Mouse (Mus musculus): ENCODE data around the gene Wwox. TPM values are rescaled to one million over a fixed set of nuclear protein-coding genes. Genes with fewer than 3 reads are reported as not detected.

The Wwox gene
- polyA plus RNA-seq, 1 experiment from 2014 or later, result 13.8 TPM

DNA sequence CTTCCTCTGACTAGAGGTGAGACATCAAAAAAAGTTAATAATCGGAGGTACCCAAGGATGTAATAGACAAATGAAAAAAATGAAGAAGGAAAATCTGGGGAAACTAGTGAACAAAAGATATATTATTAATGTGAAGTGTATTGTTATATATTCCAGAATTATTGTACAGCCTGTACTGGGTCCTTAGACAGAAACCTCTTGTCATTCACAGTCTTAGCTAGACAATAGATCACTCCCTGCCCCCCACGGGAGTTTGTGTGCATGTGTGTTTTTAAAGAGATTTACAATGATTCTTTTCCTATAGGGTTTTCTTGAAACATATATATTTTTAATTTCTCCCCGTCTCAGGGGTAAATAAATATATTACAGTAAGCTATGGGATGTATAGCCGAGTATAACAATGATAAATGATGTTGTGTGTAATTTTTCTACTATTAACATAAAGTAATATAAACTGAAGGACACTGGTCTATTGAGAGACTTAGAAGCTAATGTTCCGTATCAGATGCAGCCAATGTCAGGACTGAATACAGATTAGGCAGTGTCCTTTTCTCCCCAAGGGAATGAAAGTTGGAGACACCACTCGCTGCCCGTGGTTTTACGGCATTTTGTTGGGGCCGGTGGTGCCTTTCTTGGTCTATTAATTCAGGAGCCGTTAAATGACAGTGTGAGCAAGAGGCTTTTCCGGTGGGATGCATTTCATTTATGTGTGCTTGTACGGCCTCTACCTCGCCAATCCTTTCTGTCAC is 551.6 kb downstream of the Wwox start:
- H3K27me3 ChIP-seq (ENCODE audit: control insufficient read depth, insufficient read depth, low read length), result no peaks in the 10 kb centered on the region
- 0 out of 2 replicates have a peak overlapping the region, but pooled peaks have one; percentile 8 for H3K4me2 ChIP-seq (ENCODE audit: low read depth, low read length)
- no peaks in the 10 kb centered on the region for H3K9me3 ChIP-seq (ENCODE audit: control insufficient read depth, low read length)
- no peak overlapping the region for H3K4me3 ChIP-seq (ENCODE audit: low read depth, low read length)
- ATAC-seq (ENCODE audit: low read depth), result no peak
- no peak overlapping the region for H3K9ac ChIP-seq (replicated peaks; ENCODE audit: low read depth, low read length)
- no peaks in the 10 kb centered on the region for H3K36me3 ChIP-seq (ENCODE audit: control insufficient read depth, insufficient read depth, low read length)
- H3K4me1 ChIP-seq (ENCODE audit: control insufficient read depth, insufficient read depth, low read length), result 0 out of 2 replicates have a peak, but pooled peaks cover 3% of the 10 kb centered on the region
- WGBS, result 19% methylated on average over 13 of the region's 13 CpGs
- no peak overlapping the region for H3K27ac ChIP-seq (ENCODE audit: low read depth, low read length)

DNA sequence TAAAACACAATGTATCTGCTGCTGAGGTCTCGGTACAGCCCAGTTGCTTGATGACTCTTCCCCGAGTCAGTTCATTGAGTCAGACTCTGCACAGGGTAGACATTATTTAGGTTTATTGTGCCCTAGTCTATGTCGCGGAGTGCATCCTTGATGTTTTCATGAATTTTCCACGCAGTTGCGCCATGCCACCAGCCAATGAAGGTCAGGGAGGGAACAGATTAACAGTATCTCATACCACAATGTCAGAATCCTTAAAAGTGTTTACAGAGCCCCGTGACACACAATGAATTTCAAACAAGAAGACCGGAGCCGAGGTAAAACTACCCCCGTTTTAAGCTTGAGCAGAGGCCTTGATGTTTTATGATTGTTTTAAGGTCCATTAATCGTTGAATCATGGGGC is 561.3 kb downstream of the Wwox start:
- WGBS, result 76% methylated on average over 11 of the region's 11 CpGs
- Histone ChIP-seq H3K4me3 (ENCODE audit: low read depth, low read length) (no peak overlapping the region), H3K4me2 (ENCODE audit: low read depth, low read length) (no peak overlapping the region), H3K4me1 (ENCODE audit: control insufficient read depth, insufficient read depth, low read length) (no peaks in the 10 kb centered on the region), H3K27me3 (ENCODE audit: control insufficient read depth, insufficient read depth, low read length) (no peaks in the 10 kb centered on the region), H3K9me3 (ENCODE audit: control insufficient read depth, low read length) (no peaks in the 10 kb centered on the region), H3K36me3 (ENCODE audit: control insufficient read depth, insufficient read depth, low read length) (no peaks in the 10 kb centered on the region), H3K27ac (ENCODE audit: low read depth, low read length) (no peak overlapping the region), H3K9ac (replicated peaks; ENCODE audit: low read depth, low read length) (no peak overlapping the region)
- no peak for ATAC-seq (ENCODE audit: low read depth)

DNA sequence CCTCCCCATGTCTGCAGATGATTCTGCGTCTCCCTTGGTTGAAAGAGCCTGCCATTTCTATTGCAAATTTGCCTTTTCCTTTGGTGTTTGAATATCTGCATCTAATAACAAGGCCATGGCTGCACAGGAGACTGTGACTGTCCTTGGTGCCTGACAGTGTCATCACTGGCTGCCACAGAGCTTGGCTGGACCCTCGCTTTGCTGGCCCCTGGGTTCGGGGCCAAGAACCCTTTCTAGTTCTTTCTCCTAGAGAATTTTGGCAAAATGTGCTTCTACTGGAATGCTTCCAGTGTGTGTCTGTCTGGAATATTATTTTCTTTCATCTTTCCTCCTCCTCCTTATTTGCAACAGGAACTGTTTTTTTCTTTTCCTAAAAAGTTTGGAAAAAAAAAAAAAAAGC is 565.6 kb downstream of the Wwox start:
- no peak overlapping the region for H3K9ac ChIP-seq (replicated peaks; ENCODE audit: low read depth, low read length)
- no peak overlapping the region for H3K4me3 ChIP-seq (ENCODE audit: low read depth, low read length)
- 88% methylated on average over 3 of the region's 3 CpGs for whole genome bisulfite sequencing
- no peak overlapping the region for H3K4me2 ChIP-seq (ENCODE audit: low read depth, low read length)
- ATAC-seq (ENCODE audit: low read depth), result no peak
- no peak overlapping the region for H3K27ac ChIP-seq (ENCODE audit: low read depth, low read length)
- no peaks in the 10 kb centered on the region for H3K36me3 ChIP-seq (ENCODE audit: control insufficient read depth, insufficient read depth, low read length)
- no peaks in the 10 kb centered on the region for H3K27me3 ChIP-seq (ENCODE audit: control insufficient read depth, insufficient read depth, low read length)
- H3K4me1 ChIP-seq (ENCODE audit: control insufficient read depth, insufficient read depth, low read length), result no peaks in the 10 kb centered on the region
- H3K9me3 ChIP-seq (ENCODE audit: control insufficient read depth, low read length), result no peaks in the 10 kb centered on the region

DNA sequence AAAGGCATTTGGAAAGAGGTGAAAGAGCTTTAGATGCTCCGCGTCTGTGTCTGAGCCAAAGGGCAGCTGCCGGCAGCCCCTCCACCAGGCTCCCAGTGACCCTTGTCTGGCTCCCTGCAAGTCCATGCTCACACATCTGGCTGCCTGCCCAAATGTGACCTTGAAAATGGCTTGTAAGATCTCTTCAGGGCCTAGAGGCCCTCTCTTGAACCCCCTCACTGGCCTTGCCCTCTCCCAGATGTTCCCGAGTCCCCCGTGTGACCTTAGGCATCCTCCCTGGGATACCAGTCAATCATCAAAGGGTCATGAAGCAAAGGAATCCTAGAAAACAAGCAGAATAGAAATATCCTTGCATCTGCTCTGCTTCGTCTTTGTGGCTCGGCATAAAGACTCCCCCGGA is 567.1 kb downstream of the Wwox start:
- WGBS, result 47% methylated on average over 8 of the region's 8 CpGs
- Histone ChIP-seq H3K36me3 (ENCODE audit: control insufficient read depth, insufficient read depth, low read length) (no peaks in the 10 kb centered on the region), H3K4me3 (ENCODE audit: low read depth, low read length) (no peak overlapping the region), H3K9me3 (ENCODE audit: control insufficient read depth, low read length) (no peaks in the 10 kb centered on the region), H3K4me1 (ENCODE audit: control insufficient read depth, insufficient read depth, low read length) (peaks cover 4% of the 10 kb centered on the region; the same call in 1 of the 2 replicates), H3K4me2 (ENCODE audit: low read depth, low read length) (no peak overlapping the region), H3K9ac (replicated peaks; ENCODE audit: low read depth, low read length) (no peak overlapping the region), H3K27me3 (ENCODE audit: control insufficient read depth, insufficient read depth, low read length) (no peaks in the 10 kb centered on the region), H3K27ac (ENCODE audit: low read depth, low read length) (no peak overlapping the region)
- no peak for ATAC-seq (ENCODE audit: low read depth)

DNA sequence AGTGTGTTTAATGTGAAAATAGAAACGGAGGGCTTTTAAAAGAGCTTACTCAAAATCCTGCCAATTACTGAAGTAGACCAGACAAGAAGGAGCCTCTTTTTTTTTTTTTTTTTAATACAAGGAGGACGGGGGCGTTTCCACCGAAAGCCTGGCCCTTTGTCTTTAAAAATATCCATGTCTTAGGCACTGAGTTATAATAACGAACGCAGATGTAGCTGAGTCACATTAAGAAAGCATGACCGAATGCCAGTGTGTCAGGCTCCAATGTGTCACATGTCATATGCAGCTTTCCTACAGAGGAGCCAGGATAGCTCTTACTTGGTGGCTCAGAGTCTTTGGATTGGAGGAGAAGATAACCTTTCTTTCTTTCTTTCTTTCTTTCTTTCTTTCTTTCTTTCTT is 567.8 kb downstream of the Wwox start:
- H3K4me1 ChIP-seq (ENCODE audit: control insufficient read depth, insufficient read depth, low read length), result peaks cover 4% of the 10 kb centered on the region; the same call in 1 of the 2 replicates
- no peak for ATAC-seq (ENCODE audit: low read depth)
- no peaks in the 10 kb centered on the region for H3K36me3 ChIP-seq (ENCODE audit: control insufficient read depth, insufficient read depth, low read length)
- no peak overlapping the region for H3K4me3 ChIP-seq (ENCODE audit: low read depth, low read length)
- 46% methylated on average over 7 of the region's 7 CpGs for WGBS
- H3K4me2 ChIP-seq (ENCODE audit: low read depth, low read length), result no peak overlapping the region
- no peak overlapping the region for H3K27ac ChIP-seq (ENCODE audit: low read depth, low read length)
- no peaks in the 10 kb centered on the region for H3K9me3 ChIP-seq (ENCODE audit: control insufficient read depth, low read length)
- 0 out of 2 replicates have a peak, but pooled peaks cover 2% of the 10 kb centered on the region for H3K27me3 ChIP-seq (ENCODE audit: control insufficient read depth, insufficient read depth, low read length)
- H3K9ac ChIP-seq (replicated peaks; ENCODE audit: low read depth, low read length), result no peak overlapping the region

DNA sequence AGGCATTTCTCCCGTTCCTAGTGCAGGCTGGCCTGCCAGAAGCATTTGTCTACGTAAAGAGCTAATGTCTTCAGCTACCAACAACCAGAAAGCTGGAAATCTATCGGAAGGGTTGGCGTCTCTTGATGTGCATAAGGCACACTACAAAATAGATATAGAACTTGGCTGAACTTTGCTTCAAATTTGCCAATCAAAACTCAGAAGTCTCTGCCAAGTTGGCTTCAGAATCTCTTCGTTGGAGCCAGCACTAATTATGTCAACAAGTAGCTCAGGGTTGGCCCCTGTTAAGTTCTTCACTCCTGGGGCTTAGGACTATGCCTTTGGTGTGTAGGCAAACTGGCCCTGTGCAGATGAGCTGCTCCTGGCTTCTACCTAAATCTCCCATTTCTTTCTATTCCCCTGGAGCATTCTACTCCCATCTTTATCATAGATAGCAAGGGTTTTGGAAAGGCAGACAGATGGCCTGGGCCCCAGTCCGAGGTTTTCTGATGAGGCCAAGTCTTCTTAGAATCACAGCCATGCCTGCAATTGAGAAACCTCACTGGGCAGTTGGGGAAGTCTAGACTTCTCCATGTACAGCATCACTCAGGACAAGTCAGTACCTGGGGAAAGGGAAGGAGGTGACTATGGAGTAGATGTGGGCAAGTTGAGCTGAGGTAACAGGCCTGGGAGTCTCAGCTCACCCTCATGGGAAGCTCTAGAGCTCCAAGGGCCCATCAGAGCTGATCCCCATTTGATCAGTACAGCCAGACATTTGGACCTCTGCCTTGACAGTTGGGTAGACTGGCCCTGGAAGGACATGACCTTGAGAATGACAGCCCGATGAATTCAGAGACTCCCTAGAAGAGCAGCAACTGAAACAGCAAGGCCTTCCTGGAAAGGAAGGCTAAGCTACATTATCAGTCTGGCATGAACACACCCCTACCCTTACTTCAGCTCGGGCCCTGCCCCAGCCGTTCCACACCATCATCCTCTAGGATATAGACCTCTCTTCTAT is 569.5 kb downstream of the Wwox start:
- Histone ChIP-seq H3K27ac (ENCODE audit: low read depth, low read length) (no peak overlapping the region), H3K27me3 (ENCODE audit: control insufficient read depth, insufficient read depth, low read length) (0 out of 2 replicates have a peak, but pooled peaks cover 2% of the 10 kb centered on the region), H3K4me2 (ENCODE audit: low read depth, low read length) (no peak overlapping the region), H3K9ac (replicated peaks; ENCODE audit: low read depth, low read length) (no peak overlapping the region), H3K9me3 (ENCODE audit: control insufficient read depth, low read length) (no peaks in the 10 kb centered on the region), H3K36me3 (ENCODE audit: control insufficient read depth, insufficient read depth, low read length) (no peaks in the 10 kb centered on the region), H3K4me3 (ENCODE audit: low read depth, low read length) (no peak overlapping the region), H3K4me1 (ENCODE audit: control insufficient read depth, insufficient read depth, low read length) (peaks cover 4% of the 10 kb centered on the region; the same call in 1 of the 2 replicates)
- 91% methylated on average over 9 of the region's 9 CpGs for WGBS
- ATAC-seq (ENCODE audit: low read depth), result no peak

DNA sequence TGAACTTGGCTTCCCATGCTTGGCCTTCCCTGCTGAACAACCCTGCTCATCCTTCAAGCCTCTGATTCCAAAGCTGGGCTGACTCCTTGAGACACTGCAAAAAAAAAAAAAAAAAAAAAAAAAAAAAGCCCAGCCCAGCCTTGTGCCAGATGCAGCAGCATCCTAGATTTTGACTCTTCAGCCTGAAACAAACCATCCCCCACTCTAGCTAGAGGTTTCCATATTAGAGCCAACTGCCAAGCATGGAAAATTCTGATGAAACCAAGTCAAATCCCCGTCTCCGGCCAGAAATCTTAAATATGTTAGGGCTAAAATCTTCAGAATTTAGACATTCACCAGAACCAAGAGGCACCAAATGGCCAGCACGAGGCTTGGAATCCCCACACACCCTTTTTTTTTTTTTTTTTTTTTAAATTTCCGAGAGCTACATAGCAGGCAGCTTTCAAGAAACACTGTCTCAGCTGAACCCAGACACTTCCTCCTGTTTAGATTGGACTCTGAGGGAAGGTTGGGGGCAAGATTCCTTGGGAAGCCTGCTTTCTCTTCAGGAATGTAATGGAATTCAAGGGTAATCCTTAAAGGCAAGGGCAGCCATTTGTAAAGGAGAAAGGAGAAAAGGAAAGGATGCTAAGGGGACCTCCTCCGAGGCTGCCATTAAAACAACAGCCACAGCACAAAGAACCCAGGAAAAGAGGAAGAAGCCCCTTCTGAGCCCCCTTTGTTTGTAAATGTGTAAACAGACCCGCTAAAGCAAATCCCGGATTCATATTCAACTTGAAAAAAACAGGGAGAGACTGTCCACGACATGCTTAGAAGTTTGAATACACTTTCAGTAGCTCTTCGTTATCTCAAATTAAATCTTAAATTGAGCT is 570.7 kb downstream of the Wwox start:
- Histone ChIP-seq H3K4me1 (ENCODE audit: control insufficient read depth, insufficient read depth, low read length) (peaks cover 4% of the 10 kb centered on the region; the same call in 1 of the 2 replicates), H3K4me2 (ENCODE audit: low read depth, low read length) (no peak overlapping the region), H3K36me3 (ENCODE audit: control insufficient read depth, insufficient read depth, low read length) (no peaks in the 10 kb centered on the region), H3K27me3 (ENCODE audit: control insufficient read depth, insufficient read depth, low read length) (0 out of 2 replicates have a peak, but pooled peaks cover 2% of the 10 kb centered on the region), H3K4me3 (ENCODE audit: low read depth, low read length) (no peak overlapping the region), H3K9ac (replicated peaks; ENCODE audit: low read depth, low read length) (no peak overlapping the region), H3K9me3 (ENCODE audit: control insufficient read depth, low read length) (no peaks in the 10 kb centered on the region), H3K27ac (ENCODE audit: low read depth, low read length) (no peak overlapping the region)
- ATAC-seq (ENCODE audit: low read depth), result no peak
- 27% methylated on average over 9 of the region's 9 CpGs for WGBS

DNA sequence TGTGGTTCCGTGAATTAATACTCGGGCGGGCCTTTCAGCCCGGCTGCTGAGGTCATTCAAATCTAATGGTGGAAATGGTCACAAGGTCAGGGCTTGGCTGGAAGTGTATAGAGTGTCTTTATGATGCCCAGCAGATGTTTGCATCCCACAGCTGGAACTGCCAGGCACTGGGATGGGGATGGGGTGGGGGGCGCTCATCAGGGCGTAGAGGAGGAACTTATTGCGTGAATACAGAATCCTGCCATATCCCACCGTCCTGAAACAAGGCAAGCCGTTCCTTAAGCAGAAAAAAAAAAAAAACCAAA is 571.3 kb downstream of the Wwox start:
- no peak overlapping the region for H3K27ac ChIP-seq (ENCODE audit: low read depth, low read length)
- peaks cover 4% of the 10 kb centered on the region; the same call in 1 of the 2 replicates for H3K4me1 ChIP-seq (ENCODE audit: control insufficient read depth, insufficient read depth, low read length)
- no peak overlapping the region for H3K9ac ChIP-seq (replicated peaks; ENCODE audit: low read depth, low read length)
- H3K4me2 ChIP-seq (ENCODE audit: low read depth, low read length), result no peak overlapping the region
- no peaks in the 10 kb centered on the region for H3K9me3 ChIP-seq (ENCODE audit: control insufficient read depth, low read length)
- 26% methylated on average over 9 of the region's 9 CpGs for WGBS
- 0 out of 2 replicates have a peak, but pooled peaks cover 2% of the 10 kb centered on the region for H3K27me3 ChIP-seq (ENCODE audit: control insufficient read depth, insufficient read depth, low read length)
- no peaks in the 10 kb centered on the region for H3K36me3 ChIP-seq (ENCODE audit: control insufficient read depth, insufficient read depth, low read length)
- no peak overlapping the region for H3K4me3 ChIP-seq (ENCODE audit: low read depth, low read length)
- ATAC-seq (ENCODE audit: low read depth), result no peak

Measured in neural tube, embryonic 14.5 days (tissue).